Mouse (Mus musculus): ENCODE measurements around the gene Ski. TPM values are rescaled to one million over a fixed set of nuclear protein-coding genes. Genes with fewer than 3 reads are reported as not detected.

Ski gene
- polyA plus RNA-seq, 1 experiment = 32.2 TPM

DNA sequence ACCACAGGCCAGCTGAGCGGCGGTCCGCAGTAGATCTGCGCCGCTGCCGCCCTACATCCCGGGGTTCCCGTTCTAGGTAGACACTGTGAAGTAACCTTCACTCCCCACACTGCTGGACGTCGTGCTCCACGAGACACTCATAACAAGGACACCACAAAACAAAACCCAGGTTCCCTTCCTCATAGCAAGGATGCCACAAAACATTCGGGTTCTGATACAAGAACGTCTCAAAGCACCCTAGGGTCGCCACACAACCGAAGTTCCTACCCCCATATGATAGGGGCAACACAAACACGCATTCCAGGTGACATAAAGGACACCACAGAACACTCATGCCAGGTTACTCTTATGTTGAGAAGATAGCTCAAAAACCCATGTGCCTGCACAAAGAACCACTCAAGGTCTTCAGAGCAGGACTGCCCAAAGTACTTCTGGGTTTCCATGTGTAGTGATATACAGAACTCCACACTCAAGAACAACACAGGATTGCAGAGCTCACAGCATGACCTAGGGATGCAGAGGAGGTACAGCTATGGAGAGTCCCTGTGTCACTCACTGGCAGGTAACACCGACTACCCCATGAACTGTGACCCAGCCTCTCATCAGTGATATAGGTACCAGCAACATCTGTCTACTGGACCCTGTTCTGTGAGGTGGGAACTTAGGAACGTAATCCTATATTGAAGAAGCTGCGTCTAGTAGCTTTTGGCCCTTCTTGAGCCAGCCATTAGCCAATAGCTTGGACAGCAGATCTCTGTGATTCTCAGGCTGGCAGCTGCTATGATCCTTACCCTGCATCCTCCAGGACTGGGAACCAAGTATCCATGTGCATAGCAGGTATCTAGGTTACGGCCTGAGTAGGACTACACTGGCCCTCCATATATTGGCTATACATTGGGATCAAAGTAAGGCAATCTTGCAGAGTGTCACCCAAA is 1.5 kb upstream of the Ski start:
- 24% methylated on average over 20 of the region's 20 CpGs for WGBS

DNA sequence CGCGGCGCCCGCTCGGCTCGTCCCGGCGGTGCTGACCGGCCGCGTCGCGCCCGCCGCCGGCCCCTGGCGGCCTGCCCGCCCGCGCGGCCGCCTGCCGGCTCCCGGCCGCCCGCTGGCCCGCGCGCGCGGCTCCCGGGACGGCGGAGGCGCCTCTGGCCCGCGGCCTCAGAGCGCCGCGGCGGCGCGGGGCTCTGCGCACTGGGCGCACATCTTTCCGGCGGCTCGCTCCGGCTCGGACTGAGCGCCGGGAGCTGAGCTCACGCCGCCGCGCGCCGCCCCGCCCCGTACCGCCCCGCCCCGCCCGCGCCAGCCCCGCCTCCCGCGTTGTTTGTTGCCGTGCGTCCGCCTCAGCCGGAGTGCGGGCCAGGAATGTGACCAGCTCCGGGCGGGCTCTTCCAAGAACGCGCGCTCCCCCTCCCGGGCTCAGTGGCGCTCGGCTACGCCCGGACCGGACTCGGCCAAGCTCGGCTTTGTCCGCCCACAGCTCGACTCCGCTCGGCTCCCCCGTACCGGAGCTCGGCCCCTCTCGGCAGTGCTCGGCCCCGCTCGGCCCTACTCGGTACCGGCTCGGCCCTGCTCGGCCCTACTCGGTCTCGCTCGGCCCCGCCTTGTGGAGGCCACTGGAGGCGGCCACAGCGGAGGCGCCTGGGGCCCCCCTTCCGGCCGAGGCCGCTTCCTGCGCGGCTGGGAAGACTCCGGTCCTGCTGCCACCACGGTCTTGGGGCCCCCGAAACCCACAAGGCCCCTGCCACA is 625 bp upstream of the Ski start:
- peak overlapping the region; percentile 89 for H3K27ac ChIP-seq (ENCODE audit: insufficient read depth, low read length)
- 13% methylated on average over 112 of the region's 116 CpGs for WGBS
- peaks cover 26% of the 10 kb centered on the region for H3K4me1 ChIP-seq (ENCODE audit: control insufficient read depth, insufficient read depth, insufficient read length)
- peak overlapping the region; percentile 53; the same call in 1 of the 2 replicates for H3K4me3 ChIP-seq (ENCODE audit: extremely low read depth, insufficient read depth, insufficient read length)
- no peaks in the 10 kb centered on the region for H3K36me3 ChIP-seq (ENCODE audit: control insufficient read depth, insufficient read depth, low read length)
- no peaks in the 10 kb centered on the region for H3K27me3 ChIP-seq (ENCODE audit: control insufficient read depth, insufficient read depth, low read length)
- no peak for TF ChIP-seq CTCF (IDR thresholded peaks at IDR 0.05; ENCODE audit: extremely low read depth, insufficient read depth, insufficient read length, insufficient replicate concordance)
- TF ChIP-seq POLR2A (IDR thresholded peaks at IDR 0.05; ENCODE audit: low read depth, low read length) = peak; percentile 77
- peak; percentile 91 to 97 for DNase-seq (ENCODE audit: low read depth in 1 of 2, low spot score in 2 of 2)

More for the DNA sequence above, 1.5 kb upstream of the Ski start:
- Histone ChIP-seq H3K36me3 (ENCODE audit: control insufficient read depth, insufficient read depth, low read length) (no peaks in the 10 kb centered on the region), H3K4me3 (ENCODE audit: extremely low read depth, insufficient read depth, insufficient read length) (peak overlapping the region; percentile 53; the same call in 1 of the 2 replicates), H3K27ac (ENCODE audit: insufficient read depth, low read length) (peak overlapping the region; percentile 89), H3K4me1 (ENCODE audit: control insufficient read depth, insufficient read depth, insufficient read length) (peaks cover 17% of the 10 kb centered on the region), H3K27me3 (ENCODE audit: control insufficient read depth, insufficient read depth, low read length) (no peaks in the 10 kb centered on the region)
- TF ChIP-seq POLR2A (IDR thresholded peaks at IDR 0.05; ENCODE audit: low read depth, low read length) (no peak), CTCF (IDR thresholded peaks at IDR 0.05; ENCODE audit: extremely low read depth, insufficient read depth, insufficient read length, insufficient replicate concordance) (no peak)
- no peak for DNase-seq (ENCODE audit: low read depth in 1 of 2, low spot score in 2 of 2)

DNA sequence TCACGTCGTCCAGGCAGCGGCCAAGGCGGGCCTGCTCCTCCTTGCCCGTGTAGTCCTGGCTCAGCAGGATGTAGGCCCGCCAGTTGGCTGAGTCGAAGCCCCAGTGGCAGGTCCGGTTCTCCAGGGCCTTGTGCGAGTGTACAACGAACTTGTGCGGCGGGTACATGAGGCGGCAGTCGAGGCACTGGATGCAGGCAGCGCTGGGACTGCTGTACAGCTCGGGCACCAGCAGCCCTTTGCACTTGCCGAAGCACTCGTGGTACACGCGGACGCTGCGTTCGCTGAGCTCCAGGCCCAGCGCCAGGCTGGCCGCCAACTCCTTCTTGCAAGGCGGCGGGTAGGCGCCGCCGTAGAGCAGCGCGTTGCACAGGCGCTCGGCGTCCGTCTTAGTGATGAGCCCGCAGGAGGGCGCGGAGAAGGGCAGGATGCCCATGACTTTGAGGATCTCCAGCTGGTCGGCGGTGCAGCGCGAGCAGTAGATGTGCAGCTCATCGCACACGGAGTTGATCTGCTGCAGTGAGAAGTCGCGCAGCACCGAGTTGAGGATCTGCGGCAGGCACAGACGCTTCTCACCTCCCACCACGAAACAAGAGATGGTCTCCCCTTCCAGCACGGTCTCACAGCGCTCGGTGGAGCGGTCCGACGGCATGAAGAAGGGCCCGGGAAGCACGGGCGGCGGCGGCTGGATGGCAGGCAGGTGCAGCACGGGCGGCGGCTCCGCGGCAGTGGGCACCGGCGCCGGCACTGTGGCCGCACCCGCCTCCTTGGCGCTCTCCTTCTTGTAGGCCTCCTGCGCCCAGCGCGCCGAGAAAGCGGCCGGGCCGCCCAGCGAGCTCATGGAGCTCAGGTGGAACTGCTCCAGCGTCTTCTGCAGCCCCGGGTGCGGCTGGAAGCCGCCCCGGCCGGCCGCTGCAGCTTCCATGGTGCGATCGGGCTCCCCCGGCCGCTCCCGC is 517 bp downstream of the Ski start:
- Histone ChIP-seq H3K27me3 (ENCODE audit: control insufficient read depth, insufficient read depth, low read length) (no peaks in the 10 kb centered on the region), H3K36me3 (ENCODE audit: control insufficient read depth, insufficient read depth, low read length) (no peaks in the 10 kb centered on the region), H3K4me3 (ENCODE audit: extremely low read depth, insufficient read depth, insufficient read length) (peak overlapping the region; percentile 59), H3K27ac (ENCODE audit: insufficient read depth, low read length) (peak overlapping the region; percentile 22), H3K4me1 (ENCODE audit: control insufficient read depth, insufficient read depth, insufficient read length) (peaks cover 36% of the 10 kb centered on the region)
- TF ChIP-seq CTCF (IDR thresholded peaks at IDR 0.05; ENCODE audit: extremely low read depth, insufficient read depth, insufficient read length, insufficient replicate concordance) = no peak
- no peak for TF ChIP-seq POLR2A (IDR thresholded peaks at IDR 0.05; ENCODE audit: low read depth, low read length)
- DNase-seq (ENCODE audit: low read depth in 1 of 2, low spot score in 2 of 2) = peak in 1 of 2 experiments; percentile 48
- WGBS = 1% methylated on average over 93 of the region's 93 CpGs

DNA sequence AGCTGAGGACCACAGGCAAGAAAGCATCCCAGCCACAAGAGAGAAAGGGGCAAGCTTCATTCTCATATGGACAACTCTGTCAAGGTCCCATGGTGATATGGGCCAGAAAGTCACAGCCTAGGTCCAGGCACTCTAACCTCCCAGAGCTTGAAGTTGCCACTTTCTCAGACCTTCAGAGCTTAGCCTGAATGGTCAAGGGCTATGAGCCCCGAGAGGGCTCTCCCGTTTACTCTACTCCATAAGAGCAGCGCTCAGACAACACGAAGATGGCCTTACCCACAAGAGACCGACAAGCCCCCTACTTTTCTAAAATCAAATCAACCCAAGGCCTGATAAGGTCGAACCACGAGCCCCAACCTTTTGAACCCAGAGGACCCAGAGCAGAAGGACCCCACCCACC is 1.3 kb downstream of the Ski start:
- H3K4me3 ChIP-seq (ENCODE audit: extremely low read depth, insufficient read depth, insufficient read length) = peak overlapping the region; percentile 59
- no peaks in the 10 kb centered on the region for H3K36me3 ChIP-seq (ENCODE audit: control insufficient read depth, insufficient read depth, low read length)
- no peak for DNase-seq (ENCODE audit: low read depth in 1 of 2, low spot score in 2 of 2)
- H3K4me1 ChIP-seq (ENCODE audit: control insufficient read depth, insufficient read depth, insufficient read length) = peaks cover 44% of the 10 kb centered on the region
- WGBS = 16% methylated on average over 7 of the region's 7 CpGs
- peak overlapping the region; percentile 41 for H3K27ac ChIP-seq (ENCODE audit: insufficient read depth, low read length)
- no peak for TF ChIP-seq CTCF (IDR thresholded peaks at IDR 0.05; ENCODE audit: extremely low read depth, insufficient read depth, insufficient read length, insufficient replicate concordance)
- TF ChIP-seq POLR2A (IDR thresholded peaks at IDR 0.05; ENCODE audit: low read depth, low read length) = no peak
- H3K27me3 ChIP-seq (ENCODE audit: control insufficient read depth, insufficient read depth, low read length) = no peaks in the 10 kb centered on the region

DNA sequence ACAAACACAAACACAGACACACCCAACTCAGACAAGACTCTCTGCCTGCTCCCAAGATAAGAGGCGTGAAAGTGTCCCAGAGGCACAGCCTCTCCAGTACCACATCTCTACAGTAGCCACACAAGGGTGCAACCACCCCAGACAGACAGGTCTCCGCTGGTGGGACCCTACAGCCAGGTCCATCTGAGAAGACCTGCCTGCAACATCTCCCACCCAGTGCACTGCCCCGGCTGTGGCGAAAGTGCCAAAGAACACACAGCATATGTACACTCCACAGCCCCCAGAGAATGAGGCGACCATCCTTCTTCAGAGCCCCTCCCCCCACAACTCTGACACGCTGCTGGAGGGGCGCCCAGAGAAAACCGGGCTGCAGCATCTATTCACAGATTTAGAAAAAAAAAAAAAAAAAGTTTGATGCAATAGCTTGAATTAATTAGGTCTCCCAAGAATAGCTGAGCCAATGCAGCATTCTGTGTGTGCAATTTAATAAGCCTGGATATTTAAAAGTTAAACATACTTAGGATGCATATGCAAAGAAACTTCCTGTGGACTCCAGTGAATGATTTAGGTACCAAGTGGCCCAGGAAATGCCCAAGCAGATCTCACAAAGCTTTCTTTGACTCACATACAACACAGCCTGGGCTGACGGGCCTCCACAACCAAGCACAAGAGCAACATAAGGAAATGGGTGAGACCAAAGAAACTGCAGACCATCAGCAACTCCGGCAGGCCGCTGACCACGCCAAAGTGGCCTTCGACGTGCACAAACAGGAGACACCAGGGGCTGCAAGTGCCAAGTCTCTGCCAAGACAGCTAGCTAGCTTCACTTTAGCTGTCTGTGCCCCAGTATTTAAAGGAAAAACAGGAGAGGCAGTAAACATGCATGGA is 1.9 kb downstream of the Ski start:
- Histone ChIP-seq H3K36me3 (ENCODE audit: control insufficient read depth, insufficient read depth, low read length) (no peaks in the 10 kb centered on the region), H3K4me3 (ENCODE audit: extremely low read depth, insufficient read depth, insufficient read length) (peak overlapping the region; percentile 59), H3K4me1 (ENCODE audit: control insufficient read depth, insufficient read depth, insufficient read length) (peaks cover 50% of the 10 kb centered on the region), H3K27ac (ENCODE audit: insufficient read depth, low read length) (peak overlapping the region; percentile 41; the same call in 1 of the 2 replicates), H3K27me3 (ENCODE audit: control insufficient read depth, insufficient read depth, low read length) (no peaks in the 10 kb centered on the region)
- TF ChIP-seq POLR2A (IDR thresholded peaks at IDR 0.05; ENCODE audit: low read depth, low read length) (no peak), CTCF (IDR thresholded peaks at IDR 0.05; ENCODE audit: extremely low read depth, insufficient read depth, insufficient read length, insufficient replicate concordance) (no peak)
- no peak for DNase-seq (ENCODE audit: low read depth in 1 of 2, low spot score in 2 of 2)
- WGBS = 33% methylated on average over 14 of the region's 14 CpGs
